Mouse (Mus musculus) intestine, postnatal 0 days (tissue): ENCODE data around the gene Fahd1. TPM values are rescaled to one million over a fixed set of nuclear protein-coding genes. Genes with fewer than 3 reads are reported as not detected.

Experiments
- ATAC-seq: fragments of 200-750 bp; cut with Nextera tagmentation; 2 replicates; pipeline ENCODE4 v1.8.0; 2017; ENCODE audit warnings: mild to moderate bottlenecking, moderate TSS enrichment, moderate library complexity
- H3K27ac ChIP-seq: fragments of 300-500 bp; sonication (generic); 2 replicates; pipeline ENCODE4 v1.5.1; 2014; ENCODE audit warnings: mild to moderate bottlenecking, low read depth, low read length, moderate library complexity
- H3K27me3 ChIP-seq: fragments of 300-500 bp; sonication (generic); replicated peaks from 2 replicates; pipeline ENCODE4 v1.6.1; 2014; ENCODE audit warnings: low read length, mixed read lengths; ENCODE audit not compliant: control insufficient read depth, insufficient read depth
- H3K36me3 ChIP-seq: fragments of 300-500 bp; sonication (generic); 2 replicates; pipeline ENCODE4 v1.6.1; 2014; ENCODE audit warnings: mild to moderate bottlenecking, moderate library complexity; ENCODE audit not compliant: control insufficient read depth, insufficient read depth
- H3K4me1 ChIP-seq: fragments of 300-500 bp; sonication (generic); replicated peaks from 2 replicates; pipeline ENCODE4 v1.6.1; 2014; ENCODE audit warnings: antibody characterized with exemption, low read length, mixed read lengths; ENCODE audit not compliant: control insufficient read depth, insufficient read depth
- H3K4me2 ChIP-seq: fragments of 300-500 bp; sonication (generic); replicated peaks from 2 replicates; pipeline ENCODE4 v1.6.1; 2014; ENCODE audit warnings: low read depth, mild to moderate bottlenecking, moderate library complexity
- H3K4me3 ChIP-seq: fragments of 300-500 bp; sonication (generic); 2 replicates; pipeline ENCODE4 v1.5.1; 2014; ENCODE audit warnings: low read depth, low read length
- H3K9ac ChIP-seq: fragments of 300-500 bp; sonication (generic); 2 replicates; pipeline ENCODE4 v1.6.1; 2014; ENCODE audit warnings: mild to moderate bottlenecking, low read depth, low read length
- H3K9me3 ChIP-seq: fragments of 300-500 bp; sonication (generic); 2 replicates; pipeline ENCODE4 v1.6.1; 2016; ENCODE audit warnings: mixed run types; ENCODE audit not compliant: control insufficient read depth
- CTCF ChIP-seq: sonication (generic); IDR thresholded peaks from 2 replicates; pipeline ENCODE4 v1.5.1; 2016; ENCODE audit warnings: low read depth, mild to moderate bottlenecking, control low read depth, antibody characterized with exemption, moderate library complexity
- WGBS: fragments of 180-500 bp; shearing (Covaris S2); extraction: QIAGEN DNeasy Blood & Tissue Kit; methylation state at CpG from one replicate; pipeline ENCODE4 v1.1.7; 2014; 5-methylcytosine and 5-hydroxymethylcytosine counted together
- polyA plus RNA-seq: library from polyadenylated mRNA; unstranded; fragments of >200 nt; fragmentation: Nextera tagmentation; extraction: Ambion mirVana; gene quantifications from 2 replicates; pipeline ENCODE4 v1.2.1, GENCODE M21; 2015

Gene Fahd1
- polyA plus RNA-seq, 1 experiment from 2014 or later, result 165 TPM

DNA sequence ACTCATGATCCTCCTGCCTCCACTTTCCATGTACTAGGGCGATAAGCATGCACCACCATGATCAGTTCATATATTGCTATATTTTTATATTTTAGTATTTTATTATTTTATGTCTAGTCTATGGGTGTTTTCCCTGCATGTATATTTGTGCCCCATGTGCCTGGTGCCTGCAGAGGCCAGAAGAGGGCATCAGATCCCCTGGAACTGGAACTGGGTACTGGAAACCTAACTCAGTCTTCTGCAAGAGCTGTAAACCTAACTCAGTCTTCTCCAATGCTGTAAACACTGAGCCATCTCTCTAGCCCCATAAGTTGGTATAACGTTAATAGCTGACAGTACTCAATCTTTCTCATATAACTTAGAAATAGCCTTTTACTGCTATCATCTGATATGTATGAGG, 7.5 kb downstream of the Fahd1 start:
- ATAC-seq, result no peak
- H3K9me3 ChIP-seq, result no peaks in the 10 kb centered on the region
- H3K4me3 ChIP-seq, result no peak overlapping the region
- H3K27me3 ChIP-seq, result no peaks in the 10 kb centered on the region
- peak; percentile 71 for TF ChIP-seq CTCF
- H3K4me2 ChIP-seq, result no peak overlapping the region
- WGBS, result 54% methylated on average over 2 of the region's 2 CpGs
- no peak overlapping the region for H3K9ac ChIP-seq
- H3K27ac ChIP-seq, result no peak overlapping the region
- H3K36me3 ChIP-seq, result no peaks in the 10 kb centered on the region
- H3K4me1 ChIP-seq, result no peaks in the 10 kb centered on the region; the same call in 1 of the 2 replicates

DNA sequence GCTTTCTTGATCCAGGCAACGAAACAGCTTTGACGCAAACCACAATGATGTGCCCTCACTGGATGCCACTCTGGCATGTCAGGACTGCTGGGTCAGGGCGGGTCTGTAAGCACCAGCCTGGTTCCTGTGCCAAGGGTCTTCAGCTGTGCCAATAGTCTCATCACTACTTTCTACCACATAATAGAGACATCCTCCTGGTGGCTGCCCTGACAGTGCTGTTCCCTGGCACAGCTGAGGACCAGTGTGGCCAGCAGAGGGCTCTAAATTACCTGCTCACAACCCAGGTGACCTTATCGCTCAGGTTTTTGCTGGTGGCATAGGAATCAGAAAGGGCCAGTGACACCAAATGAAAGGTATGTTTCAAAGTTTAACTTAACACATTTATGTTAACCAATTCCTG, 9.0 kb downstream of the Fahd1 start:
- no peaks in the 10 kb centered on the region for H3K9me3 ChIP-seq
- no peak overlapping the region for H3K9ac ChIP-seq
- peak; percentile 40 for ATAC-seq
- H3K4me3 ChIP-seq, result no peak overlapping the region
- WGBS, result 48% methylated on average over 4 of the region's 4 CpGs
- no peaks in the 10 kb centered on the region; the same call in 1 of the 2 replicates for H3K4me1 ChIP-seq
- no peaks in the 10 kb centered on the region for H3K27me3 ChIP-seq
- H3K4me2 ChIP-seq, result no peak overlapping the region
- no peaks in the 10 kb centered on the region for H3K36me3 ChIP-seq
- no peak overlapping the region for H3K27ac ChIP-seq
- TF ChIP-seq CTCF, result peak; percentile 82

DNA sequence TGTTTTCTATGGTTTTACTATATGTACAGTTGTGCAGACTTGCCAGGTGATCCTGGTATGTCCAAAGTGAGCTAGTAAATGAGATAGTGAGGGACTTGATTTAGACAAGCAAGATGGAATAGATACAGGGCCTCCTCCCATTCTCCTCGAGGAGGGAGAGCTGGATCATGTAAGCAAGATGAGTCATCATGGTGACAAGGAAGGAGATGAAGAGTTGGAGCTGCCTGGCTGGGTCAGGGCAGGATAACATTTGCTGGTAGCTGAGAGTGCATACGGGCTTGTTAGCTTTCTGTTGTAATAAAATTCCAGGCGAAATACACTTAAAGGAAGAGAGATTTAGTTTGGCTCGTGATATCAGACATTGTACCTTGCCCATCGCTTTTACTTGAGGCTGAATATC, 9.8 kb downstream of the Fahd1 start:
- Histone ChIP-seq H3K4me2 (no peak overlapping the region), H3K36me3 (no peaks in the 10 kb centered on the region), H3K9me3 (no peaks in the 10 kb centered on the region), H3K4me1 (no peaks in the 10 kb centered on the region; the same call in 1 of the 2 replicates), H3K27me3 (no peaks in the 10 kb centered on the region), H3K4me3 (no peak overlapping the region), H3K9ac (no peak overlapping the region), H3K27ac (no peak overlapping the region)
- TF ChIP-seq CTCF, result no peak
- WGBS, result 33% methylated on average over 5 of the region's 5 CpGs
- ATAC-seq, result no peak

DNA sequence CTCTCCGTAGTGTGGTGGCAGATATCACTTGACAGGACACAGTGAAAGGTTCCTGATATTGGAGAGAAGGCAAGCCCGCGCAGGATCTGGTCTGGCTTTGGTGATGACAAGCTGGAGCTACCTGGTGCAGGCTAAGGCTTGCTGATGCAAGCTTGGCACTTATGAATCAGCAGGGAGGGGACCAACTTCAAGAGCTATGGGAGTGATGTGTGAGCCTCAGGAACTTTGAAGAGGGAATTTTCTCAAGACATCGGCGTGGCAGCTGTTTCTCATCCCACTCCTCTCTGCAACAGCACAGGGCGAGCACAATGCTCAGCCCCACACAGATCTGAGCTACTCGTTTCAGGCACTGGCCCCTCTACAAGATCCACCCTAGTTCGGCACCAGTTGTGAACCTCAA, 10.3 kb downstream of the Fahd1 start, which contains the start of gene Hagh:
Hagh (plus strand) TSS at position 302 of the 400 bp plus-strand sequence.
- H3K9ac ChIP-seq, result no peak within 1 kb of the TSS
- no peaks in the 10 kb centered on the region for H3K27me3 ChIP-seq
- ATAC-seq, result no peak
- H3K4me2 ChIP-seq, result no peak within 1 kb of the TSS
- H3K4me1 ChIP-seq, result no peaks in the 10 kb centered on the region; the same call in 1 of the 2 replicates
- no peak within 1 kb of the TSS for H3K27ac ChIP-seq
- no peaks in the 10 kb centered on the region for H3K9me3 ChIP-seq
- H3K4me3 ChIP-seq, result no peak within 1 kb of the TSS
- no peaks in the 10 kb centered on the region for H3K36me3 ChIP-seq
- WGBS, result 66% methylated on average over 8 of the region's 8 CpGs
- TF ChIP-seq CTCF, result no peak

DNA sequence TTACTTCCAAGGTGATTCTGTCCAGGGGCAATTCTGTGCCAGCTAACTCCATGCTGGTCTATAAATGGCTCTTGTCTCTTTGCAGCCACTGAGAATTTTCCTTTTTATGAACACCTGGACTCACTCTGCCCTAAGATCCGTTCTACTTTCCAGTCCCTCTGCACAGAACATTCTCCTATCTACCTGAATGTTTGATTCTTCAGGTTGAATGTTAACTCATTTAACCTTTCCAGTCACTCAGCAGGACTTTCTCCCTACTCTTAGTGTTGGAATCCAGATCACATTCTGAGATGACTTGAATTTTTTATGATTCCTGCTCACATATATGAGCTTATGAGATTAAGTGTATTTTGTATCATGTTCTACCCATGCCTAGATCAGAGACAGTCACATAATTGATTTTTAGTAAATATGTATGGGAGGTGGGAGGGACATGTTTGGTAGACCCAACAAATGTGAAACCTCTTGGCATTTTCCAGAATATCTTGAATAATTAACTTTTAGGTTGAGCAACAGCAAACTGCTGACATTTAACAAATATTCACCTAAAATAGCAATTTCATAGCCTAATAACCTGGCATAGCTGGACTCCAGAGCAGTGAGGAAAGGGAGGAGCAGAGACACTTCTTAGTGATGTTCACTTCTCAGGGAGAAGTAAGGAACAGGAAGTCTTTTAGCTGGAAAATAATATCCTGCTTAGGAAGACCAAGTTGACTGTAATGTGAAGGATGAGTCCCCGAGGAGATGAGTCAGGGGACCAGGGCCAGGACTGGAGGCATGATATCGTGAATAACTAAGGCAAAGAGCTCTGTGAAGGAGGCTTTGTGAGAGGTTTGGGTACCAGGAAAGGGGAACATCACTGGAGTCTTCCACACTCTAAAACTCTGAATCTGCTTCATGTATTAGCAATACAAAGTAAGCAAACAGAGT, 28.5 kb downstream of the Fahd1 start:
- no peaks in the 10 kb centered on the region for H3K9me3 ChIP-seq
- H3K36me3 ChIP-seq, result no peaks in the 10 kb centered on the region
- H3K9ac ChIP-seq, result no peak overlapping the region
- WGBS, result 51% methylated on average over 3 of the region's 3 CpGs
- no peak overlapping the region for H3K4me2 ChIP-seq
- no peak overlapping the region for H3K4me3 ChIP-seq
- no peaks in the 10 kb centered on the region for H3K4me1 ChIP-seq
- no peak for TF ChIP-seq CTCF
- H3K27me3 ChIP-seq, result 0 out of 2 replicates have a peak, but pooled peaks cover 6% of the 10 kb centered on the region
- no peak overlapping the region for H3K27ac ChIP-seq
- ATAC-seq, result no peak

DNA sequence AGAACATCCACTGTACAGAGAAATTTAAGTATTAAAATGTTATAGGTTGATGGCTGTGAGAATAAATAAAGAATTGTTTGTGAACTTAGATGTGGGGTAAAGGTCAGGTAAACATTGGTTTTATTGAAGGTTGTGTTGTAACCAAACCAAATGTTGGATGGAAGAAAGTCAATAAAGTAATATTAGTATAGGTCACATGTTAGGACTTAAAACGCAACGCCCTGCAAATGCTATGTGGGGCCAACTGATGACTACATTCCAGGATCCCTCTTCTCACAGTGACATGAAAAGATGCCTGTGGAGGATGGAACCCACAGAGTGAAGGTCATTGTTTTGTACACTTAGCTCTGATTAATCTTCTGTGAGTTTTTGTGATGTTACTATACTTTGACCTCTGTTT, 30.7 kb downstream of the Fahd1 start:
- TF ChIP-seq CTCF, result no peak
- H3K9me3 ChIP-seq, result no peaks in the 10 kb centered on the region
- H3K36me3 ChIP-seq, result no peaks in the 10 kb centered on the region
- H3K4me1 ChIP-seq, result no peaks in the 10 kb centered on the region
- H3K27ac ChIP-seq, result no peak overlapping the region
- WGBS, result 24% methylated on average over 2 of the region's 2 CpGs
- no peak overlapping the region for H3K4me3 ChIP-seq
- ATAC-seq, result no peak
- no peak overlapping the region for H3K9ac ChIP-seq
- no peaks in the 10 kb centered on the region for H3K27me3 ChIP-seq
- H3K4me2 ChIP-seq, result no peak overlapping the region
